Mouse (Mus musculus) bone marrow, adult 2 months (tissue): ENCODE results near the gene Nphs1. TPM values are rescaled to one million over a fixed set of nuclear protein-coding genes. Genes with fewer than 3 reads are reported as not detected.

Experiments
- H3K27ac ChIP-seq: fragments of 200-500 bp; 2 replicates; pipeline ENCODE4 v1.5.1; 2012; ENCODE audit warnings: low read depth, mild to moderate bottlenecking, control low read depth, inconsistent platforms, low read length; ENCODE audit not compliant: control insufficient read depth, poor library complexity, insufficient read depth
- H3K4me1 ChIP-seq: fragments of 200-500 bp; 2 replicates; pipeline ENCODE4 v1.6.1; 2011; ENCODE audit warnings: low read length; ENCODE audit not compliant: control insufficient read depth, insufficient read depth
- H3K4me3 ChIP-seq: fragments of 200-500 bp; replicated peaks from 2 replicates; pipeline ENCODE3; 2011; ENCODE audit warnings: mild to moderate bottlenecking, low read depth, low read length, control low read depth; ENCODE audit not compliant: control insufficient read depth
- CTCF ChIP-seq: fragments of 200-500 bp; IDR thresholded peaks from 2 replicates; pipeline ENCODE4 v1.5.1; 2011; ENCODE audit warnings: low read length, control low read depth; ENCODE audit not compliant: control insufficient read depth, insufficient read depth
- POLR2A ChIP-seq: fragments of 200-500 bp; IDR thresholded peaks from 2 replicates; pipeline ENCODE4 v1.6.1; 2011; ENCODE audit warnings: low read depth, mild to moderate bottlenecking, control low read depth, low read length, borderline replicate concordance; ENCODE audit not compliant: control insufficient read depth
- WGBS: fragments of 180-500 bp; shearing (Covaris S2); methylation state at CpG from one replicate; pipeline ENCODE4 v1.1.7; 2018; 5-methylcytosine and 5-hydroxymethylcytosine counted together
- polyA plus RNA-seq: library from polyadenylated mRNA; stranded (reverse); fragments of >200 nt; gene quantifications from 2 replicates; pipeline ENCODE4 v1.2.4, GENCODE M21; 2011; ENCODE audit warnings: low replicate concordance; ENCODE audit not compliant: missing spikeins, insufficient read depth, insufficient read length

The Nphs1 gene
- polyA plus RNA-seq, 1 experiment, result 1.5 TPM

DNA sequence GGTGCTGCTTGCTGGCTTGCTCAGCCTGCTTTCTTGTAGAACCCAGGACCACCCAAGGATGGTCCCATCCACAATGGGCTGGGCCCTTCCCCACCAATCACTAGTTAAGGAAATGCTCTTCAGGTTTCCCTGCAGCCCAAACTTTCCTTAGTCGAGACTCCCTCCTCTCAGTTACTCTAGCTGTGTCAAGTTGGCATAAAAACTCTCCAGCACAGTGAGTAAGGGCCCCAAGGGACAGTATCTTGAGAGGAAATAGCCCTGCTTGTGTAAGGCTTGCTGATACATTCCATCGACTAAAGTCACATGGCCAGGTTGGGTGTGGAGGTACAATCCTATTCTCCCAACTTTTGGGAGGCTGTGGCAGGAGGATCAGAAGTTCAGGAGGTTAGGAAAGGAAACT lies 27.9 kb upstream of the Nphs1 start:
- Histone ChIP-seq H3K27ac (0 out of 2 replicates have a peak overlapping the region, but pooled peaks have one; percentile 28), H3K4me3 (no peak overlapping the region), H3K4me1 (peaks cover 1% of the 10 kb centered on the region; the same call in 1 of the 2 replicates)
- WGBS, result 27% methylated on average over 2 of the region's 2 CpGs
- TF ChIP-seq POLR2A (no peak), CTCF (no peak)

GRCm38 (mm10) chr7:30431793-30432192 lies 26.3 kb upstream of the Nphs1 start:
- 2% methylated on average over 3 of the region's 3 CpGs for WGBS
- TF ChIP-seq POLR2A, result no peak
- TF ChIP-seq CTCF, result peak; percentile 67
- Histone ChIP-seq H3K27ac (no peak overlapping the region), H3K4me3 (no peak overlapping the region), H3K4me1 (peaks cover 1% of the 10 kb centered on the region; the same call in 1 of the 2 replicates)

GRCm38 (mm10) chr7:30434238-30434637 lies 23.9 kb upstream of the Nphs1 start:
- Histone ChIP-seq H3K4me3 (no peak overlapping the region), H3K27ac (no peak overlapping the region), H3K4me1 (peaks cover 1% of the 10 kb centered on the region; the same call in 1 of the 2 replicates)
- TF ChIP-seq CTCF (no peak), POLR2A (no peak)
- WGBS, result 3% methylated on average over 10 of the region's 10 CpGs

GRCm38 (mm10) chr7:30434701-30435100 lies 23.4 kb upstream of the Nphs1 start:
- Histone ChIP-seq H3K27ac (no peak overlapping the region), H3K4me3 (no peak overlapping the region), H3K4me1 (peaks cover 1% of the 10 kb centered on the region; the same call in 1 of the 2 replicates)
- TF ChIP-seq POLR2A (no peak), CTCF (no peak)
- WGBS, result 60% methylated on average over 10 of the region's 10 CpGs

GRCm38 (mm10) chr7:30435156-30435555 lies 23.0 kb upstream of the Nphs1 start:
- WGBS, result 37% methylated on average over 9 of the region's 9 CpGs
- no peaks in the 10 kb centered on the region for H3K4me1 ChIP-seq
- no peak overlapping the region for H3K4me3 ChIP-seq
- TF ChIP-seq POLR2A, result no peak
- TF ChIP-seq CTCF, result no peak
- no peak overlapping the region for H3K27ac ChIP-seq

GRCm38 (mm10) chr7:30436879-30437278 lies 21.2 kb upstream of the Nphs1 start:
- 15% methylated on average over 10 of the region's 10 CpGs for WGBS
- no peaks in the 10 kb centered on the region for H3K4me1 ChIP-seq
- no peak overlapping the region for H3K27ac ChIP-seq
- TF ChIP-seq CTCF (no peak), POLR2A (no peak)
- H3K4me3 ChIP-seq, result no peak overlapping the region

GRCm38 (mm10) chr7:30439734-30440133 lies 18.4 kb upstream of the Nphs1 start:
- H3K4me1 ChIP-seq, result no peaks in the 10 kb centered on the region
- 66% methylated on average over 13 of the region's 13 CpGs for WGBS
- no peak overlapping the region for H3K4me3 ChIP-seq
- TF ChIP-seq CTCF, result no peak
- TF ChIP-seq POLR2A, result no peak
- no peak overlapping the region for H3K27ac ChIP-seq

DNA sequence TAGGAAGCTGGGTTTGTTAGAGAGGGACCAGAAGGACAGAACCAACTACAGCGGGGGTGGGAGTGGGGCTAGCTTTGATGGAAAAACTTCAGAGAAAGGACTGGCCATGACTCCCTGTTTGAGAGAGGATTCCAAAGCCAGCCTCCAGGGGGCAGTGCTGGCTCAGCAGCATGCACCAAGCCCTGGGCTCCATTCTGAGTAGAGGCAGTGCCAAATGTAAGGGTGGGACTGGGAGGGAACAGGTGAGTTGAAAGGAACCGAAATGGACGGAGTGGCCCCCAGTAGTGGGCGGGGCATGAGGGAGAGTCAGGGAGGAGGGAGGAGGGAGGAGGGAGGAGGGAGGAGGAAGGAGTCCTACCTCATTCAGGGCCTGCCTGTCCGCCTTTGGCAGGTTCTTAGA lies 17.4 kb upstream of the Nphs1 start:
- Histone ChIP-seq H3K4me3 (no peak overlapping the region), H3K4me1 (no peaks in the 10 kb centered on the region), H3K27ac (no peak overlapping the region)
- TF ChIP-seq CTCF (peak; percentile 82), POLR2A (no peak)
- WGBS, result 19% methylated on average over 4 of the region's 5 CpGs

- Histone ChIP-seq H3K4me3 (no peak overlapping the region), H3K27ac (no peak overlapping the region), H3K4me1 (no peaks in the 10 kb centered on the region)
- TF ChIP-seq POLR2A (no peak), CTCF (no peak)
- WGBS, result 20% methylated on average over 9 of the region's 9 CpGs
Observed at GRCm38 (mm10) chr7:30443696-30444095, 14.4 kb upstream of the Nphs1 start.
